Mouse (Mus musculus): ENCODE measurements at regions not wholly inside any gene's neighbourhood (a gene's known extent, or its start where the extent isn't known, plus 50 kb on each side); places are given as distances from the start of the nearest gene placed in this dataset.

GRCm38 (mm10) chr4:33734923-33735322 lies 189.5 kb upstream of the Cnr1 start:
- Histone ChIP-seq H3K4me2 (ENCODE audit: insufficient read depth, low read depth, poor library complexity, severe bottlenecking) (no peak overlapping the region), H3K27me3 (replicated peaks) (no peaks in the 10 kb centered on the region), H3K27ac (ENCODE audit: insufficient read depth, low read depth) (no peak overlapping the region), H3K9me3 (replicated peaks; ENCODE audit: low read length) (no peaks in the 10 kb centered on the region), H3K9ac (ENCODE audit: insufficient read depth, low read depth) (no peak overlapping the region), H3K4me3 (replicated peaks in 1 of 3; ENCODE audit: low read depth in 2 of 3, low read length in 2 of 3, poor library complexity in 1 of 3) (no peak overlapping the region), H3K4me1 (ENCODE audit: control insufficient read depth in 1 of 2, insufficient read depth in 2 of 2) (no peaks in the 10 kb centered on the region), H3K36me3 (replicated peaks in 1 of 2; ENCODE audit: control insufficient read depth in 1 of 2, insufficient read depth in 1 of 2, low read length in 1 of 2) (no peaks in the 10 kb centered on the region), H3K79me2 (replicated peaks; ENCODE audit: control insufficient read depth, extremely low read depth, insufficient read depth, poor library complexity, severe bottlenecking) (no peaks in the 10 kb centered on the region)
- DNase-seq (ENCODE audit: extremely low read depth) = no peak
- dilution Hi-C loops (cut with MboI; ENCODE audit: extremely low pct_ligation_motif_present, extremely low pct_unique_long_range_greater_than_20kb, low sequenced_read_pairs) = no loop called here
- TF ChIP-seq PAX5 (IDR thresholded peaks at IDR 0.05; ENCODE audit: low read length) = no peak
- TF ChIP-seq ZKSCAN1 (IDR thresholded peaks at IDR 0.05; ENCODE audit: borderline replicate concordance, low read depth, low read length) = no peak
- no peak for TF ChIP-seq ZMIZ1 (IDR thresholded peaks at IDR 0.05; ENCODE audit: low read depth, low read length)
- TF ChIP-seq POLR2AphosphoS2 (IDR thresholded peaks at IDR 0.05; ENCODE audit: low read depth, low read length) = no peak
- TF ChIP-seq E2F4 (IDR thresholded peaks at IDR 0.05; ENCODE audit: insufficient replicate concordance, low read depth, low read length) = no peak
- no peak for TF ChIP-seq USF2 (conservative IDR thresholded peaks at IDR 0.05; ENCODE audit: low read depth, low read length)
- no peak for TF ChIP-seq RAD21 (IDR thresholded peaks at IDR 0.05; ENCODE audit: low read depth, low read length)
- TF ChIP-seq TCF12 (IDR thresholded peaks at IDR 0.05; ENCODE audit: low read depth, low read length) = no peak
- in situ Hi-C loops (cut with MboI; ENCODE audit: low pct_ligation_motif_present, low pct_unique_long_range_greater_than_20kb, low sequenced_read_pairs) = no loop called here

- Histone ChIP-seq H3K36me3 (replicated peaks in 1 of 2; ENCODE audit: control insufficient read depth in 1 of 2, insufficient read depth in 1 of 2, low read length in 1 of 2) (no peaks in the 10 kb centered on the region), H3K27me3 (replicated peaks) (no peaks in the 10 kb centered on the region), H3K9me3 (replicated peaks; ENCODE audit: low read length) (no peaks in the 10 kb centered on the region), H3K4me2 (ENCODE audit: insufficient read depth, low read depth, poor library complexity, severe bottlenecking) (no peak overlapping the region), H3K9ac (ENCODE audit: insufficient read depth, low read depth) (no peak overlapping the region), H3K79me2 (replicated peaks; ENCODE audit: control insufficient read depth, extremely low read depth, insufficient read depth, poor library complexity, severe bottlenecking) (no peaks in the 10 kb centered on the region), H3K27ac (ENCODE audit: insufficient read depth, low read depth) (no peak overlapping the region), H3K4me3 (replicated peaks in 1 of 3; ENCODE audit: low read depth in 2 of 3, low read length in 2 of 3, poor library complexity in 1 of 3) (no peak overlapping the region), H3K4me1 (ENCODE audit: control insufficient read depth in 1 of 2, insufficient read depth in 2 of 2) (no peaks in the 10 kb centered on the region)
- TF ChIP-seq EP300 (IDR thresholded peaks at IDR 0.05; ENCODE audit: low read length) (no peak), RAD21 (IDR thresholded peaks at IDR 0.05; ENCODE audit: low read depth, low read length) (no peak), CHD2 (IDR thresholded peaks at IDR 0.05; ENCODE audit: low read length) (no peak), CHD1 (IDR thresholded peaks at IDR 0.05; ENCODE audit: low read depth, low read length) (no peak), GABPA (IDR thresholded peaks at IDR 0.05; ENCODE audit: insufficient replicate concordance, low read depth, low read length) (no peak), POLR2A (IDR thresholded peaks at IDR 0.05; ENCODE audit: low read depth, low read length) (no peak), USF1 (IDR thresholded peaks at IDR 0.05; ENCODE audit: low read depth, low read length) (no peak), POLR2AphosphoS2 (IDR thresholded peaks at IDR 0.05; ENCODE audit: low read depth, low read length) (no peak), ZKSCAN1 (IDR thresholded peaks at IDR 0.05; ENCODE audit: borderline replicate concordance, low read depth, low read length) (no peak), JUND (conservative IDR thresholded peaks at IDR 0.05; ENCODE audit: low read depth, low read length) (no peak), CTCF (conservative IDR thresholded peaks at IDR 0.05 in 1 of 2, IDR thresholded peaks at IDR 0.05 in 1 of 2; ENCODE audit: low read depth in 2 of 2, low read length in 2 of 2) (no peak), E2F4 (IDR thresholded peaks at IDR 0.05; ENCODE audit: insufficient replicate concordance, low read depth, low read length) (no peak), MAFK (IDR thresholded peaks at IDR 0.05; ENCODE audit: insufficient replicate concordance, low read length) (no peak)
- no peak for DNase-seq (ENCODE audit: extremely low read depth)
- in situ Hi-C loops (cut with MboI; ENCODE audit: low pct_ligation_motif_present, low pct_unique_long_range_greater_than_20kb, low sequenced_read_pairs) = no loop called here
- dilution Hi-C loops (cut with MboI; ENCODE audit: extremely low pct_ligation_motif_present, extremely low pct_unique_long_range_greater_than_20kb, low sequenced_read_pairs) = no loop called here
These were observed 188.9 kb upstream of the Cnr1 start for GRCm38 (mm10) chr4:33735442-33735966.
